Mouse (Mus musculus): ENCODE data around the gene Tmem212. TPM values are rescaled to one million over a fixed set of nuclear protein-coding genes. Genes with fewer than 3 reads are reported as not detected.

Gene Tmem212
- polyA plus RNA-seq, 1 experiment, result not detected

GRCm38 (mm10) chr3:27856288-27856687 is 39.9 kb downstream of the Tmem212 start:
- TF ChIP-seq GATA1 (IDR thresholded peaks at IDR 0.05; ENCODE audit: borderline replicate concordance, low read length) (no peak), FLI1 (IDR thresholded peaks at IDR 0.05; ENCODE audit: low read length) (no peak)
- no peak overlapping the region for H3K4me3 ChIP-seq (replicated peaks)
- H3K27me3 ChIP-seq (replicated peaks), result no peaks in the 10 kb centered on the region
- no peaks in the 10 kb centered on the region for H3K36me3 ChIP-seq (replicated peaks; ENCODE audit: low read length)
- no peaks in the 10 kb centered on the region for H3K4me1 ChIP-seq
- peaks cover 3% of the 10 kb centered on the region; the same call in 1 of the 2 replicates for H3K9me3 ChIP-seq

GRCm38 (mm10) chr3:27854431-27855180 is 41.6 kb downstream of the Tmem212 start:
- Histone ChIP-seq H3K36me3 (replicated peaks; ENCODE audit: low read length) (no peaks in the 10 kb centered on the region), H3K4me1 (no peaks in the 10 kb centered on the region), H3K4me3 (replicated peaks) (no peak overlapping the region), H3K9me3 (peaks cover 3% of the 10 kb centered on the region; the same call in 1 of the 2 replicates), H3K27me3 (replicated peaks) (no peaks in the 10 kb centered on the region)
- TF ChIP-seq GATA1 (IDR thresholded peaks at IDR 0.05; ENCODE audit: borderline replicate concordance, low read length), result no peak
- no peak for TF ChIP-seq FLI1 (IDR thresholded peaks at IDR 0.05; ENCODE audit: low read length)

- Histone ChIP-seq H3K27me3 (replicated peaks) (peaks cover 2% of the 10 kb centered on the region), H3K4me1 (no peaks in the 10 kb centered on the region), H3K36me3 (replicated peaks; ENCODE audit: low read length) (no peaks in the 10 kb centered on the region), H3K9me3 (peaks cover 5% of the 10 kb centered on the region; the same call in 1 of the 2 replicates), H3K4me3 (replicated peaks) (no peak overlapping the region)
- no peak for TF ChIP-seq FLI1 (IDR thresholded peaks at IDR 0.05; ENCODE audit: low read length)
- TF ChIP-seq GATA1 (IDR thresholded peaks at IDR 0.05; ENCODE audit: borderline replicate concordance, low read length), result no peak
Measured at GRCm38 (mm10) chr3:27843266-27843665, 52.9 kb downstream of the Tmem212 start.

- no peak for TF ChIP-seq FLI1 (IDR thresholded peaks at IDR 0.05; ENCODE audit: low read length)
- no peak for TF ChIP-seq GATA1 (IDR thresholded peaks at IDR 0.05; ENCODE audit: borderline replicate concordance, low read length)
- H3K9me3 ChIP-seq, result peaks cover 5% of the 10 kb centered on the region; the same call in 1 of the 2 replicates
Measured at GRCm38 (mm10) chr3:27842856-27843255, 53.3 kb downstream of the Tmem212 start.

GRCm38 (mm10) chr3:27840311-27840710 is 55.9 kb downstream of the Tmem212 start:
- H3K4me3 ChIP-seq (replicated peaks), result no peak overlapping the region
- peaks cover 11% of the 10 kb centered on the region for H3K9me3 ChIP-seq
- no peaks in the 10 kb centered on the region for H3K4me1 ChIP-seq
- H3K36me3 ChIP-seq (replicated peaks; ENCODE audit: low read length), result no peaks in the 10 kb centered on the region
- H3K27me3 ChIP-seq (replicated peaks), result peaks cover 3% of the 10 kb centered on the region
- no peak for TF ChIP-seq GATA1 (IDR thresholded peaks at IDR 0.05; ENCODE audit: borderline replicate concordance, low read length)
- no peak for TF ChIP-seq FLI1 (IDR thresholded peaks at IDR 0.05; ENCODE audit: low read length)

More at GRCm38 (mm10) chr3:27842856-27843255, 53.3 kb downstream of the Tmem212 start:
- Histone ChIP-seq H3K4me3 (replicated peaks) (no peak overlapping the region), H3K27me3 (replicated peaks) (peaks cover 2% of the 10 kb centered on the region), H3K36me3 (replicated peaks; ENCODE audit: low read length) (no peaks in the 10 kb centered on the region), H3K4me1 (no peaks in the 10 kb centered on the region)

- H3K9me3 ChIP-seq, result peaks cover 11% of the 10 kb centered on the region
- H3K4me3 ChIP-seq (replicated peaks), result no peak overlapping the region
- no peaks in the 10 kb centered on the region for H3K36me3 ChIP-seq (replicated peaks; ENCODE audit: low read length)
- H3K4me1 ChIP-seq, result no peaks in the 10 kb centered on the region
- H3K27me3 ChIP-seq (replicated peaks), result peaks cover 3% of the 10 kb centered on the region
- no peak for TF ChIP-seq FLI1 (IDR thresholded peaks at IDR 0.05; ENCODE audit: low read length)
- TF ChIP-seq GATA1 (IDR thresholded peaks at IDR 0.05; ENCODE audit: borderline replicate concordance, low read length), result no peak
Measured at GRCm38 (mm10) chr3:27839795-27840194, 56.4 kb downstream of the Tmem212 start.

GRCm38 (mm10) chr3:27839231-27839630 is 56.9 kb downstream of the Tmem212 start:
- Histone ChIP-seq H3K27me3 (replicated peaks) (peaks cover 3% of the 10 kb centered on the region), H3K36me3 (replicated peaks; ENCODE audit: low read length) (no peaks in the 10 kb centered on the region), H3K4me3 (replicated peaks) (no peak overlapping the region), H3K9me3 (peaks cover 11% of the 10 kb centered on the region), H3K4me1 (no peaks in the 10 kb centered on the region)
- TF ChIP-seq GATA1 (IDR thresholded peaks at IDR 0.05; ENCODE audit: borderline replicate concordance, low read length), result no peak
- no peak for TF ChIP-seq FLI1 (IDR thresholded peaks at IDR 0.05; ENCODE audit: low read length)

GRCm38 (mm10) chr3:27836297-27836696 is 59.9 kb downstream of the Tmem212 start:
- peaks cover 7% of the 10 kb centered on the region for H3K27me3 ChIP-seq (replicated peaks)
- no peaks in the 10 kb centered on the region for H3K4me1 ChIP-seq
- peaks cover 28% of the 10 kb centered on the region for H3K9me3 ChIP-seq
- H3K4me3 ChIP-seq (replicated peaks), result no peak overlapping the region
- no peaks in the 10 kb centered on the region for H3K36me3 ChIP-seq (replicated peaks; ENCODE audit: low read length)
- TF ChIP-seq GATA1 (IDR thresholded peaks at IDR 0.05; ENCODE audit: borderline replicate concordance, low read length) (no peak), FLI1 (IDR thresholded peaks at IDR 0.05; ENCODE audit: low read length) (no peak)

GRCm38 (mm10) chr3:27835786-27836185 is 60.4 kb downstream of the Tmem212 start:
- no peak overlapping the region for H3K4me3 ChIP-seq (replicated peaks)
- H3K27me3 ChIP-seq (replicated peaks), result peaks cover 7% of the 10 kb centered on the region
- TF ChIP-seq FLI1 (IDR thresholded peaks at IDR 0.05; ENCODE audit: low read length) (no peak), GATA1 (IDR thresholded peaks at IDR 0.05; ENCODE audit: borderline replicate concordance, low read length) (no peak)
- no peaks in the 10 kb centered on the region for H3K36me3 ChIP-seq (replicated peaks; ENCODE audit: low read length)
- peaks cover 28% of the 10 kb centered on the region for H3K9me3 ChIP-seq
- H3K4me1 ChIP-seq, result no peaks in the 10 kb centered on the region

- TF ChIP-seq FLI1 (IDR thresholded peaks at IDR 0.05; ENCODE audit: low read length) (no peak), GATA1 (IDR thresholded peaks at IDR 0.05; ENCODE audit: borderline replicate concordance, low read length) (no peak)
- H3K9me3 ChIP-seq, result peaks cover 12% of the 10 kb centered on the region
- peaks cover 5% of the 10 kb centered on the region for H3K27me3 ChIP-seq (replicated peaks)
- no peaks in the 10 kb centered on the region for H3K4me1 ChIP-seq
- no peaks in the 10 kb centered on the region for H3K36me3 ChIP-seq (replicated peaks; ENCODE audit: low read length)
- H3K4me3 ChIP-seq (replicated peaks), result no peak overlapping the region
Measured at GRCm38 (mm10) chr3:27828755-27829154, 67.4 kb downstream of the Tmem212 start.

Data from megakaryocyte, embryonic 14.5 days (primary cell).